ENCODE assay signal across 11 mouse cellular contexts in the genomic region with DNA sequence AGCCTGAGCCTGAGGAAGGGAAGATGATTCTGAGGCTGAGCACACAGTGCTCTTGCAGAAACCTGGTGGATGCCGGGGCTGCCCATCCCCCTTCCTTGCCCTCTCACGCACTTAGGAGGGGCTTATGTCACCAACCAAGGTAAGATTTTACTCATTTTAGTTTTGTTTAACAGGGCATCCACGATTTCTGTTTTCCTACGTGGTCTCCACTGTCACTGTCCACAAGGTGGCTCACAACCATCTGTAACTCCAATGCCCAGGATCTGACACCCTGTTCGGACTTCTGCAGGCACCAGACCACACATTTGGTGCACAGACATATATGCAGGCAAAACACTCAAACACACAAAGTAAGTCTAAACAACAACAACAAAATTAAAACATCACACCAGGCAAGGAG. TPM values are rescaled to one million over a fixed set of nuclear protein-coding genes. Genes with fewer than 3 reads are reported as not detected.
DNase-seq lines count a peak whose midpoint lies in the region; TF ChIP-seq lines count a peak whose summit lies in the region.
"Had no signal": no experiment of that assay in that cellular context is flagged by ENCODE, and none has a peak within 500 bp of the region (broad histone marks: within the 10 kb centered on the region; RNA-seq: fewer than 3 reads in every experiment).

No protein-coding gene starts in this region.

- DNase-seq in adrenal gland, adult (ENCODE audit: inconsistent age in 2 of 2, low spot score in 1 of 2), result peak; percentile 43 to 81
- no peak for DNase-seq in adrenal gland, adult 8-10 months
- DNase-seq in heart, adult 2 months, result no peak
- no peak for DNase-seq in heart, postnatal 10 days
- no peak for DNase-seq in lung, adult 2 months
- DNase-seq in lung, postnatal 36 days, result no peak
- DNase-seq in retina, embryonic 14.5 days (ENCODE audit: low spot score), result peak; percentile 21
- DNase-seq in spleen, adult 18-20 months, result no peak
- DNase-seq: thymus, postnatal 25 days had no signal

- intact Hi-C loops in heart, adult 2 months (cut with DNase I), result no loop called here
- intact Hi-C loops in heart, postnatal 10 days (cut with DNase I), result no loop called here

- peak; percentile 56 for TF ChIP-seq CTCF in heart, adult 2 months (IDR thresholded peaks at IDR 0.05)
- peak; percentile 48 for TF ChIP-seq CTCF in lung, adult 2 months (IDR thresholded peaks at IDR 0.05; ENCODE audit: insufficient read depth, low read length)

- no peak overlapping the region for H3K27ac ChIP-seq in heart, adult 2 months
- H3K27ac ChIP-seq: hindbrain, embryonic 12.5 days; liver, embryonic 15.5 days had no signal

- no peak for TF ChIP-seq EP300 in heart, adult 2 months (IDR thresholded peaks at IDR 0.05; ENCODE audit: insufficient read depth, low read depth, low read length)

- no peak overlapping the region for H3K9ac ChIP-seq in heart, adult 2 months (ENCODE audit: low read depth, low read length)
- H3K9ac ChIP-seq: hindbrain, embryonic 12.5 days; liver, embryonic 15.5 days had no signal

- no peaks in the 10 kb centered on the region for H3K27me3 ChIP-seq in heart, adult 2 months (ENCODE audit: control insufficient read depth, insufficient read depth, low read length)
- H3K27me3 ChIP-seq: hindbrain, embryonic 12.5 days; liver, embryonic 15.5 days had no signal

- WGBS in heart, adult 2 months, result 50% methylated on average over 5 of the region's 5 CpGs
- 36% methylated on average over 5 of the region's 5 CpGs for WGBS in lung, adult 2 months

- no peaks in the 10 kb centered on the region for H3K36me3 ChIP-seq in heart, adult 2 months (ENCODE audit: control insufficient read depth, insufficient read depth, low read length)

- no peak overlapping the region for H3K4me3 ChIP-seq in heart, adult 2 months
- no peak overlapping the region for H3K4me3 ChIP-seq in lung, adult 2 months (replicated peaks; ENCODE audit: extremely low read depth, low read depth, low read length)
- H3K4me3 ChIP-seq: hindbrain, embryonic 12.5 days; liver, embryonic 15.5 days had no signal

- no peaks in the 10 kb centered on the region; the same call in 1 of the 2 replicates for H3K4me1 ChIP-seq in heart, adult 2 months (ENCODE audit: control insufficient read depth, insufficient read depth, low read length)
- peaks cover 4% of the 10 kb centered on the region; the same call in 1 of the 2 replicates for H3K4me1 ChIP-seq in lung, adult 2 months (ENCODE audit: control insufficient read depth, insufficient read depth, low read length)

- TF ChIP-seq POLR2A in heart, adult 2 months (IDR thresholded peaks at IDR 0.05; ENCODE audit: insufficient read depth, low read depth, low read length), result no peak
- no peak for TF ChIP-seq POLR2A in lung, adult 2 months (IDR thresholded peaks at IDR 0.05; ENCODE audit: borderline replicate concordance, extremely low read depth, low read depth, low read length)

- H3K79me2 ChIP-seq in heart, adult 2 months (replicated peaks; ENCODE audit: control insufficient read depth, insufficient read depth, low read length), result peaks cover 5% of the 10 kb centered on the region; the same call in 1 of the 2 replicates

RNA-seq across cellular contexts. Expression of a gene that starts 12.2 kb away (rescaled TPM):
- 10 to 100 TPM; 26.5 to 32.2 (median 31.0) TPM for total RNA-seq in adrenal gland, adult 8-10 months (2022)
- total RNA-seq in heart, adult 2 months (2021), result 10 to 100 TPM; 10.3 to 10.4 TPM
- polyA plus RNA-seq in heart, adult 2 months (2012; rRNA removed), result 2.7 and 4.1 TPM in 2 replicates
- 10 to 100 TPM; 13.7 to 15.0 TPM for total RNA-seq in heart, postnatal 10 days (2021)
- polyA plus RNA-seq in lung, adult 2 months (2012; rRNA removed), result 3.8 and 6.8 TPM in 2 replicates

Comparison
In these comparisons a context has a peak if more than half of its experiments do, and no peak if none do; other contexts are left out.
1. DNase-seq: peak in adrenal gland, adult (2 of 2) and retina, embryonic 14.5 days (single experiment); none in adrenal gland, adult 8-10 months (single experiment), heart, adult 2 months (0 of 2), heart, postnatal 10 days (0 of 2), lung, adult 2 months (single experiment), lung, postnatal 36 days (single experiment) and spleen, adult 18-20 months (0 of 2).